Mouse (Mus musculus) layer of hippocampus, adult 2 months (tissue): Measurements from ENCODE around the gene Tnfrsf12a. TPM values are rescaled to one million over a fixed set of nuclear protein-coding genes. Genes with fewer than 3 reads are reported as not detected.

Experiments
- DNase-seq, 2 experiments: peaks; one replicate each; pipeline ENCODE4 v3.0.0; 2022; ENCODE audit warnings: low spot score in 2 of 2
- H3K27ac ChIP-seq: fragments of 200-600 bp; 2 replicates; pipeline ENCODE4 v1.8.1; 2022
- H3K4me3 ChIP-seq: fragments of 200-600 bp; 2 replicates; pipeline ENCODE4 v1.8.1; 2022; ENCODE audit warnings: mild to moderate bottlenecking
- CTCF ChIP-seq: fragments of 200-600 bp; conservative IDR thresholded peaks from 2 replicates; pipeline ENCODE4 v1.8.1; 2022; ENCODE audit warnings: antibody characterized with exemption, mild to moderate bottlenecking, moderate library complexity
- long read RNA-seq, 2 experiments: library from polyadenylated mRNA; stranded (forward); transcript quantifications; one replicate each; pipeline ENCODE4 v2.0.0; 2021; ENCODE audit warnings: borderline mapping rate in 2 of 2
- total RNA-seq, 2 experiments: library from RNA; stranded (reverse); gene quantifications; 2 replicates each; pipeline ENCODE4 v1.2.3; 2021

The Tnfrsf12a gene
- 1 to 10 TPM; 5.5 to 6.3 TPM for total RNA-seq
- long read RNA-seq, experiment 1, partial matches to known transcripts, result 0 of 3 reads
- long read RNA-seq, experiment 1, other reads (novel, unspliced or antisense), result 0 of 3 reads
- long read RNA-seq, experiment 2, partial matches to known transcripts, result 0 of 5 reads
- long read RNA-seq, experiment 2, other reads (novel, unspliced or antisense), result 1 of 5 reads

GRCm38 (mm10) chr17:23677236-23677679 is at the start of gene Tnfrsf12a:
TSS of gene Tnfrsf12a (minus strand) at chr17:23677468.
- TF ChIP-seq CTCF, result no peak
- Histone ChIP-seq H3K4me3 (peak within 1 kb of the TSS; percentile 72), H3K27ac (peak within 1 kb of the TSS; percentile 72; the same call in 1 of the 2 replicates)

GRCm38 (mm10) chr17:23726758-23727142 is 49.5 kb upstream of the Tnfrsf12a start:
- peak; percentile 33; the same call in 1 of the 2 replicates for TF ChIP-seq CTCF
- Histone ChIP-seq H3K27ac (peak overlapping the region; percentile 81; the same call in 1 of the 2 replicates), H3K4me3 (peak overlapping the region; percentile 79)
- peak; percentile 36 to 60 for DNase-seq

More at GRCm38 (mm10) chr17:23677236-23677679, at the start of gene Tnfrsf12a:
- DNase-seq, result peak; percentile 69 to 77

GRCm38 (mm10) chr17:23725999-23726757 is 48.9 kb upstream of the Tnfrsf12a start, which contains the start of gene Pkmyt1:
TSS of gene Pkmyt1 (plus strand) at chr17:23726336.
- peak; percentile 94 for DNase-seq
- peak; percentile 23 for TF ChIP-seq CTCF
- peak within 1 kb of the TSS; percentile 79 for H3K4me3 ChIP-seq
- H3K27ac ChIP-seq, result peak within 1 kb of the TSS; percentile 81

GRCm38 (mm10) chr17:23725477-23725876 is 48.2 kb upstream of the Tnfrsf12a start:
- Histone ChIP-seq H3K27ac (peak overlapping the region; percentile 65), H3K4me3 (peak overlapping the region; percentile 79; the same call in 1 of the 2 replicates)
- no peak for TF ChIP-seq CTCF
- DNase-seq, result no peak

- Histone ChIP-seq H3K4me3 (no peak within 1 kb of the TSS), H3K27ac (no peak within 1 kb of the TSS)
- DNase-seq, result no peak
- no peak for TF ChIP-seq CTCF
Observed at GRCm38 (mm10) chr17:23722376-23723125, 45.3 kb upstream of the Tnfrsf12a start, which contains the start of gene 1520401A03Rik. TSS of gene 1520401A03Rik (minus strand) at chr17:23722783.

- TF ChIP-seq CTCF, result no peak
- no peak for DNase-seq
- H3K4me3 ChIP-seq, result no peak overlapping the region
- no peak overlapping the region for H3K27ac ChIP-seq
Observed at GRCm38 (mm10) chr17:23721886-23722285, 44.6 kb upstream of the Tnfrsf12a start.

- DNase-seq, result no peak
- H3K4me3 ChIP-seq, result no peak overlapping the region
- TF ChIP-seq CTCF, result no peak
- no peak overlapping the region for H3K27ac ChIP-seq
Observed at GRCm38 (mm10) chr17:23719455-23719854, 42.2 kb upstream of the Tnfrsf12a start.

GRCm38 (mm10) chr17:23717003-23717402 is 39.7 kb upstream of the Tnfrsf12a start:
- no peak for DNase-seq

GRCm38 (mm10) chr17:23706212-23706611 is 28.9 kb upstream of the Tnfrsf12a start:
- Histone ChIP-seq H3K27ac (no peak overlapping the region), H3K4me3 (no peak overlapping the region)
- peak; percentile 96 for TF ChIP-seq CTCF
- DNase-seq, result peak; percentile 53 to 80

More at GRCm38 (mm10) chr17:23717003-23717402, 39.7 kb upstream of the Tnfrsf12a start:
- no peak for TF ChIP-seq CTCF
- Histone ChIP-seq H3K27ac (no peak overlapping the region), H3K4me3 (no peak overlapping the region)

GRCm38 (mm10) chr17:23705525-23706104 is 28.3 kb upstream of the Tnfrsf12a start:
- Histone ChIP-seq H3K4me3 (no peak overlapping the region), H3K27ac (no peak overlapping the region)
- TF ChIP-seq CTCF, result no peak
- DNase-seq, result no peak

- TF ChIP-seq CTCF, result no peak
- H3K4me3 ChIP-seq, result no peak overlapping the region
- peak; percentile 31 to 36 for DNase-seq
- no peak overlapping the region for H3K27ac ChIP-seq
Observed at GRCm38 (mm10) chr17:23704741-23705140, 27.5 kb upstream of the Tnfrsf12a start.

GRCm38 (mm10) chr17:23703301-23703700 is 26.0 kb upstream of the Tnfrsf12a start:
- DNase-seq, result no peak
- TF ChIP-seq CTCF, result no peak

GRCm38 (mm10) chr17:23700079-23700478 is 22.8 kb upstream of the Tnfrsf12a start:
- TF ChIP-seq CTCF, result peak; percentile 84
- Histone ChIP-seq H3K4me3 (peak overlapping the region; percentile 59), H3K27ac (peak overlapping the region; percentile 71)
- peak; percentile 90 to 91 for DNase-seq

More at GRCm38 (mm10) chr17:23703301-23703700, 26.0 kb upstream of the Tnfrsf12a start:
- Histone ChIP-seq H3K4me3 (no peak overlapping the region), H3K27ac (no peak overlapping the region)
